Mouse (Mus musculus) adrenal gland (tissue): Measurements from ENCODE around the gene Hsf3.
"Not testable (repeated sequence)": the region's sequence is repeated elsewhere in the genome, so short reads cannot be mapped to it uniquely, and the experiment has no call there.

ENCODE experiments used
- intact Hi-C: fragments of 180-260 bp; cut with DNase I; formaldehyde crosslinking; loops from one replicate; pipeline ENCODE4 v1.15.1; 2025
- long read RNA-seq, 2 experiments: library from polyadenylated mRNA; unstranded; transcript quantifications; one replicate each; pipeline ENCODE4 v2.0.0; 2020; ENCODE audit warnings: borderline replicate concordance in 1 of 2; ENCODE audit not compliant: insufficient replicate concordance in 1 of 2

Hsf3 gene
- long read RNA-seq, experiment 1 = 0 reads
- long read RNA-seq, experiment 2 = 0 reads

DNA sequence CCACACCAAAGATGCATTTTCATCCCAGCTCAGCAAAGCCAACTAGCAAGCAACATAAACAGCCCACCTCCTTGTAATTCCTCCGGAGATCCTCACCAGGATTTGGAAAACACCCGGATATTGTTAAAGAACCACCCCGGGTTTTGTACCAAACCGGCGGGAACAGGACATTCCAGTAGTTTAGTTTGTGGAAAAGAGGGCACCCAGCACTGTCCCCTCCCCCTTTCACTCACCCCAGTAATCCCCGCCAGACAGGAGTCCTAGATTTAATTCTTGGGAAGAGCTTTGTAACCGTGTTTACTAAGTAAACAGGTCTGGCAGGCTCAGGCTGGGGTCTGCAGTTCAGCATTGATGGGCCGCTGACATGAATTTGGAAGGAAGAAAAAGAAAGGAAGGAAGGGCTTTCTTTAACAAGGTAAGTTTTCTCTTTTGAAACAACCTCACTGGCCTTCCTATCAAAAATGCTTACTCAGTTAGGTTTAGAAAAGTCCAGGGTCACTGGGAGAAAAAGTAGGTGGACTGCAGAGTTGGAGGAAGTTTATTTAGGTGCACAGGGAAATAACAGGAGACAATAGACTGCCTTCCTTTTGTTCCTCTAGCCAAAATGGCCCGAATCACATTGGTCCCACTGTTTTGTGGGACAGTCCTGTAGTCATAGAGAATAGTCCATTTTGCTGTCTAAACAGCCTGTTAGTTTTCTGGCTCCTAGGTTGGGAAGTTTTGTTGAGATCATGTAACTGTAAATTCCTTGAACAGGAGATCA lies at the start of gene Hsf3:
Gene Hsf3, minus strand, starts transcription at position 94 of the 763 bp plus-strand sequence.
- intact Hi-C loops = no loop called here

DNA sequence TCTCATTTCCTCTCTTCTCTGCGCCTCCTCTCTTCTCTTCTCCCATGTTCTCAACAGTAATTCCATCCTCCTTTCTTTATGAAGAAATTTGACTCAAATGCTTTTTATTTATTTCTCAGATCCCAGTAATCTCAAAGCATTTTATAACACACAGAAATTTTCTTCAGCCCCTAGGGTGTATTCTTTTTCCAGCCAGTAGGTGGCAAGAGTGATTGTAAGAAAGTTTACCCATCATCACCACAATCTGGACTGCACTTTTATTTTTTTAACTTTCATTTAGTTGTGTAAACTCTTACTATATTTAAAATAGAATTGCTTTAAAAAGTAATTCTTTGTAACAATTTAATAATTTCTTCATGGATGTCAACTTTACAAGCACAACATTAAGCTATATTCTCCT lies 45.5 kb upstream of the Hsf3 start:
- intact Hi-C loops = loop anchor here (10.0 kb wide), 1 partner anchor 373 kb away; no protein-coding TSS in a partner anchor

DNA sequence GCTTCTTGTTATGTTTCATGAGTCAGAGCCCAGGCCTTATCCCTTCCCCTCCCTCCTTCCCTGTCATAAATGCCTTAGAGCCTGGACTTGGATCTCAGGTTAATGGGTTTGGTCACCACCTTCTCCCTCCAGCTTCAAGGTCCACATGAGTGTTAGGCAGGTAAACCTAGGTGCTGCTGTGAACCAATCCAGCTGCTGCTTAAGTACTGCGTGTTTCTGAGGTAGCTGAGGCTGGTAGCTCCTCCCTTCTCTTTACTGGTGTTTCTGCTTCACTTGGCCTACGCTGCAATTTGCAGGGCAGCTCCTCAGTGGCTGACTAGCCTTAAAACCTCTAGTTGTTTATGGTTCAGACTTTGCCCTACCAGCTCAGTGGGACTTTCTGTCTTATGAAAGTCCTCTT lies 945 bp downstream of the Hsf3 start, which contains the start of gene Heph:
Gene Heph, plus strand, starts transcription at position 211 of the 400 bp plus-strand sequence.
- intact Hi-C loops = no loop called here

DNA sequence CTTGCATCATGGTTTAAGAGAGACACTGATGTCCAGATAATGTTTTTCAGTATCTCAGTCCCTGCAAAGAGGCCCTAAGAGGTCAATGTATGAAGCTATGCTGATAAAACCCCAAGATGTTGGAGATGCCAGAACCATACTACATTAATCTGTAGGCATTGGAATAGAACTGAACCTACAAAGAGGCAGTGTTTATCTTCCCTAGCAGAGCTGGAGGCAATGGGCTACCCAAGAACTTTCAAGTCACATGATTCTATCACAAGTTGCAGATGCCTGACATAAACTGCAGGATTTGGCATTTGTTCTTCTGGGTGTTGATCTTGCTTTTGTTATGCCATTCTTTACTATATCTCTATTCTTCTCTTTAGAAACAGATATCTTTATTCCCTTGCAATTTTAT lies 36.7 kb downstream of the Hsf3 start:
- intact Hi-C loops = no loop called here

DNA sequence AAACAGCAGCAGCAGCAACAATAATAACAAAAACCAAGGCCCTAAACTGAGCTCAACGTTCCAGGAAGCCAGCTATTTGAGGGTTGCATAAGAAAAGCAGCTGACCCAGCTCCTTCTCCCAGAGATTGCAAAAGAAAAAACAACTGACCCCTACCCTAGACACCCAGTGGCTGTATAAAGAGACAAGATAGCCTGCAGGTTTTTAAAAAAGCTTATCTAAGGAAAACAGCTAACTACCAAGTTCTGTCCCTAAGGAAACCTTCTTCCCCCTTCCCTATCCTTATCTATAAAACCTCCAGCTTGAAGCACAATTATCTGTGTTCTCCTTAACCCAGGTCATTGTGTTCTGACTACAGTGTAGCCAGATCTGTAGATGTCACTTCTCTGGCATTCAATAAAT lies 38.4 kb downstream of the Hsf3 start:
- intact Hi-C loops = no loop called here

DNA sequence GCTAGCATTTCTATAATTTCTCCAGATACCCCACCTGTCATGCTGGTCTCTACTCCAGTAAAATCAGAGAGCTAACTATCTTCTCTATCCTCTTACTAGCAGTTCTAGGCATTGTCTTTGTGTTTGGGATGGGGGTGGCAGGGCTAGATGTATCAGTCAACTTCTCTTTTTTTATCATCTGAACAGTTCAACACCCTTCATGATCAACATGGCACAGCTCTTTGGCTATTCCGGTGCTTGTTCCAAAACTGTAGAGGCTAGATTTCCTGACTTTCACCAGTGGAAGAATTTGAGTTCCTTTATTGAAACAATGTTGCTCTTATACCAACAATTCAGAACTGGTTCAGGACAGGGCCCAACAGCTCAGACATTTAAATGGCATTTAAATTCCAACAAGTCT lies 39.1 kb downstream of the Hsf3 start:
- intact Hi-C loops = no loop called here

DNA sequence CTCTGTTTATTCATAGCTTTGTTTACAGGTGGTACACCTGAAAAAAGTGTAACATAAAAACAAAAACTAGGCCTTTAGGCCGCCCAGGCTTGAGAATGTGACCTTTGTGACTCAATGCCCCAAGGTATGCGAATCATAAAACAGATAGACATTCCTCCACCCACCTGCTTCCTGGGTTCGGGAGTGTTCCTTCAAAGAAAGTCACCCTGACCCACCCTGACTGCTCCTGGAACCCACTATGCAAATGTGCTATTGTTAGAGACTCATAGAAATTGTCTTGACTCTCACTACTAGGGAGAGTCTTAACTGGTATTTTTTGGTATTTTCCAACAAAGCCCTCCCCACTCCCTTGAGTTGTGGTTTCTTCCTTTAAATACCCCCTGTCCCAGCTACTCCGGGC lies 40.7 kb downstream of the Hsf3 start:
- intact Hi-C loops = not testable (repeated sequence)

DNA sequence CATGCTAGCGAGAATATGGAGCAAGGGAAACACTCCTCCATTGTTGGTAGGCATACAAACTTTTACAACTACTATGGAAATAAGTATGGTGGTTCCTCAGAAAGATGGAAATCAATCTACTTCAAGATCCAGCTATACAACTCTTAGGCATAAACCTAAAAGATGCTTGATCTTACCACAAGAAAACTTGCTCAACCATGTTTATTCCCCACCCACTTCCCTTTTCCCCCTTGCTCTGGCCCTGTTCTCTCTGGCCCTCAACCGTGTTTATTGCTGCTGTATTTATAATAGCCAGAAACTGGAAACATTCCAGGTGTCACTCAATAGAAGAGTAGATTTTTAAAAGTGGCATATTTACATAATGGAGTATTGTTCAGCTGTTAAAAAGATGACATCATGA lies 117.0 kb downstream of the Hsf3 start:
- intact Hi-C loops = no loop called here

DNA sequence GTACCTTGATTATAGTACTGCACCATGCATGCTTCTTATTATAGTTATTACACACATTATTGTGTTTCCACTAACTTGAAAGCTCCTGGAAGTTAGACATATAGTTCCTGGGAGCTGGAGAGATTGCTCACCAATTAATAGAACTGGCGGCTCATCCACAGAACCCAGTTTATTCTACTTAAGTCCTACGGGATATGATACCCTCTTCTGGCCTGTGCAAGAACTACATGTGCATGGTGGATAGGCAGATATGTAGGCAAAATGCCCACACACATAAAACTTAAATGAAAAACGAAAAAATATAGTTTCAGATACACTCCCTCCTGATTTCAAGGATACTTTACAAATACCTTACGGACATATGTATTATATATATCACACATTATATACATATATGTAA lies 126.3 kb downstream of the Hsf3 start:
- intact Hi-C loops = no loop called here

DNA sequence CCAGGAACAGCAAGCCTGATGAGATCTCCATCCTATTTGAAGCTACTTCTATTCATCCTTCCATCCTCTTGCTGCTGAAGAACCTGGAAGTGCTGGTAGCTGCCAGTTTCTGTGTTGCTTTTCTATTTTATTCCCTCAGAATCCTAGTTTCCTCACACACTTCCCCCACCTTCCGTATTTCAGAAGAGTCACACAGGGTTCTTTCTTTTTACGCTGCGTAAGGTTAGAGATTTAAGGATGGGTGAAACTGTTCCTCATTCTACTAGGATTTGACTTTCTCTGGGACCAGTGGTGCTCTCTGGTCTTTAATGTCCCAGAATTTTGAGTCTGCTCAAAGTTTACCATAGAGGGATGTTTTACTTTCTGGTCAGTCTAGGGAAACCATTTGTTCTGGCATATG lies 162.8 kb downstream of the Hsf3 start, which contains the start of gene Vsig4:
Gene Vsig4, minus strand, starts transcription at position 101 of the 400 bp plus-strand sequence.
- intact Hi-C loops = no loop called here

DNA sequence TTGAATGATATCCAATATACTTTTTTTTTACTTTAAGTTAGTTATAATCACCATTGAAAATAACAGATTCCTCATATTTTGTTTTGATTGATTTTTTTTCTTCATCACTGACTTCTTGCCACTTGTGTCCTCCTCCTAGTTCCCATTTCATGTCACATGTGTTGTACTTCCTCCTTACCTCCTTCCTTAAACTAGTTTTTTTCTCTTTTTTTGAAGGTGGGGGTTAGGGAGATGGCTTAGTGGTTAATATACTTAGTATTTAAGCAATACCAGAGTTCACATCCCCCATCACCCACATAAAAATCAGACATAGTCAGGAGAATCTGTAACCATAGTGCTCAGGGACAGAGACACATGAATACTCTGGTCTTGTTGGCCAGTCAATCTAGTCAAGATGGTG lies 199.6 kb downstream of the Hsf3 start:
- intact Hi-C loops = no loop called here
